In genomic region chr17:47878378-47879089, GRCm38 (mm10) we compare ENCODE assay signal across 8 mouse cellular contexts. TPM values are rescaled to one million over a fixed set of nuclear protein-coding genes. Genes with fewer than 3 reads are reported as not detected.
A peak's percentile ranks its signal among the peaks of the same experiment; 100 is the strongest.
DNase-seq lines count a peak whose midpoint lies in the region; ATAC-seq and TF ChIP-seq lines count a peak whose summit lies in the region.
"Had no signal": no experiment of that assay in that cellular context is flagged by ENCODE, and none has a peak within 500 bp of the region (broad histone marks: within the 10 kb centered on the region; RNA-seq: fewer than 3 reads in every experiment).

No protein-coding gene starts in this region.

- TF ChIP-seq POLR2A in brain, embryonic 14.5 days (IDR thresholded peaks at IDR 0.05; ENCODE audit: borderline replicate concordance, extremely low read depth, insufficient read depth, insufficient read length, poor library complexity, severe bottlenecking): no peak

- H3K36me3 ChIP-seq in midbrain, embryonic 10.5 days: peaks cover 99% of the 10 kb centered on the region
- H3K36me3 ChIP-seq in stomach, embryonic 16.5 days (ENCODE audit: control insufficient read depth, insufficient read depth, low read length): peaks cover 19% of the 10 kb centered on the region

- ATAC-seq in stomach, embryonic 16.5 days (ENCODE audit: insufficient read depth, low FRiP score): peak; percentile 15; the same call in 1 of the 2 replicates
- no peak for ATAC-seq in activated CD4-positive, CD25-positive, alpha-beta regulatory T cell, adult 4 months

- no peak for TF ChIP-seq CTCF in brain, embryonic 14.5 days (IDR thresholded peaks at IDR 0.05; ENCODE audit: borderline replicate concordance, extremely low read depth, insufficient read depth, insufficient read length)

- peak; percentile 91 for DNase-seq in brain, embryonic 14.5 days (ENCODE audit: low read depth)
- DNase-seq in cerebellum, adult 8-10 months: peak; percentile 53
- DNase-seq in frontal cortex, postnatal 36 days (ENCODE audit: low spot score in 2 of 2): peak; percentile 76 to 82
- peak; percentile 68 to 71 for DNase-seq in layer of hippocampus, adult 8-10 months (ENCODE audit: low spot score in 2 of 2)
- peak; percentile 52 for DNase-seq in midbrain, embryonic 10.5 days (ENCODE audit: low spot score)
- DNase-seq: liver, embryonic 13.5 days had no signal

- H3K9ac ChIP-seq in stomach, embryonic 16.5 days (ENCODE audit: low read length): peak overlapping the region; percentile 54
- H3K9ac ChIP-seq: liver, embryonic 13.5 days had no signal

- peak overlapping the region; percentile 87 for H3K27ac ChIP-seq in midbrain, embryonic 10.5 days (replicated peaks)
- H3K27ac ChIP-seq in stomach, embryonic 16.5 days (ENCODE audit: low read length): no peak overlapping the region
- H3K27ac ChIP-seq: liver, embryonic 13.5 days had no signal

- peaks cover 23% of the 10 kb centered on the region for H3K27me3 ChIP-seq in midbrain, embryonic 10.5 days (ENCODE audit: low read depth, poor library complexity, severe bottlenecking)
- no peaks in the 10 kb centered on the region for H3K27me3 ChIP-seq in stomach, embryonic 16.5 days (ENCODE audit: control insufficient read depth, insufficient read depth, low read length)
- H3K27me3 ChIP-seq: liver, embryonic 13.5 days had no signal

- peaks cover 100% of the 10 kb centered on the region for H3K4me1 ChIP-seq in midbrain, embryonic 10.5 days
- H3K4me1 ChIP-seq in stomach, embryonic 16.5 days (ENCODE audit: control insufficient read depth, insufficient read depth, low read length): peaks cover 31% of the 10 kb centered on the region

- no peaks in the 10 kb centered on the region for H3K9me3 ChIP-seq in midbrain, embryonic 10.5 days (replicated peaks)
- H3K9me3 ChIP-seq in stomach, embryonic 16.5 days (replicated peaks; ENCODE audit: control insufficient read depth, low read length): no peaks in the 10 kb centered on the region
- H3K9me3 ChIP-seq: liver, embryonic 13.5 days had no signal

- WGBS in midbrain, embryonic 10.5 days: 11% methylated on average over 35 of the region's 35 CpGs
- WGBS in stomach, embryonic 16.5 days: 25% methylated on average over 34 of the region's 35 CpGs

- peak overlapping the region; percentile 34 for H3K4me3 ChIP-seq in midbrain, embryonic 10.5 days
- H3K4me3 ChIP-seq in stomach, embryonic 16.5 days (replicated peaks; ENCODE audit: low read length): no peak overlapping the region; the same call in 1 of the 2 replicates
- H3K4me3 ChIP-seq: liver, embryonic 13.5 days had no signal

- H3K4me2 ChIP-seq in stomach, embryonic 16.5 days (ENCODE audit: low read depth, low read length): peak overlapping the region; percentile 39
- H3K4me2 ChIP-seq: liver, embryonic 13.5 days had no signal

RNA-seq across cellular contexts. Expression of gene Mdfi, which starts 44.0 kb away (rescaled TPM):
- polyA plus RNA-seq in brain, embryonic 14.5 days (2012; rRNA removed): 35.8 and 37.8 TPM in 2 replicates
- total RNA-seq in layer of hippocampus, adult 8-10 months (2022): 1 to 10 TPM in 2 of 4 experiments, under 1 TPM in 2; 0.37 to 2.1 (median 0.91) TPM
- polyA plus RNA-seq in midbrain, embryonic 10.5 days (2016; fragmentation: Nextera tagmentation; extraction: Ambion mirVana): 10.6 and 12.9 TPM in 2 replicates
- 10.4 and 11.2 TPM in 2 replicates for polyA plus RNA-seq in stomach, embryonic 16.5 days (2015; fragmentation: Nextera tagmentation; extraction: Ambion mirVana)
- polyA plus RNA-seq in activated CD4-positive, CD25-positive, alpha-beta regulatory T cell, adult 4 months (2017; shearing (Covaris generic)): not detected

RNA-seq across cellular contexts. Expression of gene Foxp4, which starts 45.9 kb away (rescaled TPM):
- polyA plus RNA-seq in brain, embryonic 14.5 days (2012; rRNA removed): 93.8 and 94.9 TPM in 2 replicates
- total RNA-seq in layer of hippocampus, adult 8-10 months (2022): 10 to 100 TPM; 44.5 to 52.4 (median 49.1) TPM
- 21.8 and 25.5 TPM in 2 replicates for polyA plus RNA-seq in midbrain, embryonic 10.5 days (2016; fragmentation: Nextera tagmentation; extraction: Ambion mirVana)
- polyA plus RNA-seq in stomach, embryonic 16.5 days (2015; fragmentation: Nextera tagmentation; extraction: Ambion mirVana): 10.5 and 13.9 TPM in 2 replicates
- 1 to 10 TPM; 3.8 to 4.6 TPM for polyA plus RNA-seq in activated CD4-positive, CD25-positive, alpha-beta regulatory T cell, adult 4 months (2017; shearing (Covaris generic))

Comparison
In these comparisons a context has a peak if more than half of its experiments do, and no peak if none do; other contexts are left out.
1. RNA of gene Mdfi, which starts 44.0 kb away (polyA plus RNA-seq): 35.8 to 37.8 TPM in brain, embryonic 14.5 days, 10.6 to 12.9 TPM in midbrain, embryonic 10.5 days and 10.4 to 11.2 TPM in stomach, embryonic 16.5 days; not detected in activated CD4-positive, CD25-positive, alpha-beta regulatory T cell, adult 4 months; every median in the first group is over 10 times any median in the second.
2. Peak in every context shown above with its lines, with median percentiles within 50 percentile points of each other: DNase-seq.